In the genomic region with DNA sequence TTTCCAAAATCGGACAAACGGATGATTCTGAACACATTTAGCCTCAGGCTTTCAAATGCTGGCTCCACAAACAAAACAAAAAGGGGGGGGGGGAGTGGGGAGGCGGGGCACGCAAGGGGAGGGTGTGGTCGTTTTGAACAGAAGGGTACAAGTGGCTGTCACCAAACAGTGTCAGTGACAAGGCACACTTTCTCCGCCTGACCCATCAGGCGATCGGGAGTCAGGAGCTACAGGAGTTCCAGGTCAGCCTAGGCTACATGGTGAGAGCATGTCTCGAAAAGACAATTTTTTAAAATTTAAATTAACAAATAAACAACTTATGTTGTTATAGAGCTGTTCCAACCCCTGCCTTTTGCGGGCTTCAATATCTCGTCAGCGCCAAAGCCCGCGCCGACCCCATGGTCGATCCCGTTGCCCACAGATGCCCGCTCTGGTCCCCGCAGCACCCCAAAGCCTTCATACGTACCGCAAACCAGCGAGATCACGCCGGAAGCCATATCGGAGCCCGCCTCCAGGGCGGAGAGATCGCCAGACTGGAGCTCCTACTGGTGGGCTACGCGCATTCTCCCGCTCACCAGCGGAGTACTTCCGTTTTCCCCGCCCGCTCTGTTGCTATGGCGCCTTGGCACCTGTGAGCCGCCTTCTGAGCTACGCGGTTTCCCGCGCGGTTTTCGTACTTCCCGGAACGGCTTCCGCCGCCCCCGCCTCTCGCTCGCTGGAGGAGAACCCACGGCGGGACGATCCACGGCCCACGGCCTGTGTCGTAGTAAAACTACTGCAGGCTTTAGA, we compare ENCODE assay signal across 8 mouse cellular contexts. TPM values are rescaled to one million over a fixed set of nuclear protein-coding genes. Genes with fewer than 3 reads are reported as not detected.
DNase-seq lines count a peak whose midpoint lies in the region; ATAC-seq and TF ChIP-seq lines count a peak whose summit lies in the region.

TSS of gene Nsmce1 (minus strand) at position 650 of the 789 bp plus-strand sequence.

- H3K36me3 ChIP-seq in MEL (ENCODE audit: control insufficient read depth in 1 of 2, insufficient read depth in 2 of 2, low read length in 2 of 2), result peaks cover 0 to 16% of the 10 kb centered on the region in 2 experiments; a peak in 2 of 4 replicates
- H3K36me3 ChIP-seq in forebrain, postnatal 0 days (ENCODE audit: insufficient read depth), result no peaks in the 10 kb centered on the region
- H3K36me3 ChIP-seq in lung, embryonic 15.5 days, result no peaks in the 10 kb centered on the region

- DNase-seq in MEL (ENCODE audit: low read depth, low spot score), result peak; percentile 98
- DNase-seq in cerebellum, adult 2 months, result peak; percentile 95 to 97
- DNase-seq in forebrain, postnatal 0 days, result peak; percentile 98
- DNase-seq in heart, postnatal 4 days, result peak; percentile 95
- peak; percentile 96 for DNase-seq in layer of hippocampus, adult 8-10 months (ENCODE audit: low spot score in 2 of 2)
- peak; percentile 93 for DNase-seq in ovary, adult 18-20 months (ENCODE audit: low spot score)
- DNase-seq in thymus, postnatal 0 days (ENCODE audit: low spot score), result peak; percentile 99

- H3K27me3 ChIP-seq in MEL (ENCODE audit: control insufficient read depth in 1 of 2, insufficient read depth in 2 of 2, low read length in 2 of 2), result no peaks in the 10 kb centered on the region
- no peaks in the 10 kb centered on the region for H3K27me3 ChIP-seq in cerebellum, adult 2 months (ENCODE audit: control insufficient read depth, insufficient read depth, low read length)
- no peaks in the 10 kb centered on the region for H3K27me3 ChIP-seq in forebrain, postnatal 0 days (ENCODE audit: insufficient read depth, low read length)
- no peaks in the 10 kb centered on the region for H3K27me3 ChIP-seq in lung, embryonic 15.5 days

- no peak for TF ChIP-seq RAD21 in MEL (IDR thresholded peaks at IDR 0.05; ENCODE audit: low read depth, low read length)

- no peak for TF ChIP-seq CTCF in MEL (IDR thresholded peaks at IDR 0.05 in 2 of 3, conservative IDR thresholded peaks at IDR 0.05 in 1 of 3; ENCODE audit: control insufficient read depth in 1 of 3, insufficient read depth in 1 of 3, low read depth in 2 of 3, low read length in 3 of 3, poor library complexity in 1 of 3, severe bottlenecking in 1 of 3)
- 0 out of 2 replicates have a peak, but pooled peaks have one; percentile 5 for TF ChIP-seq CTCF in cerebellum, adult 2 months (IDR thresholded peaks at IDR 0.05; ENCODE audit: borderline replicate concordance, insufficient read depth, low read depth, low read length)
- TF ChIP-seq CTCF in forebrain, postnatal 0 days (IDR thresholded peaks at IDR 0.05; ENCODE audit: low read depth), result peak; percentile 63

- ATAC-seq in forebrain, postnatal 0 days, result peak; percentile 100
- peak; percentile 98 for ATAC-seq in lung, embryonic 15.5 days (ENCODE audit: borderline replicate concordance, extremely low read depth, low FRiP score, low TSS enrichment)

- peak within 1 kb of the TSS; percentile 58 to 94 for H3K4me3 ChIP-seq in MEL (ENCODE audit: control insufficient read depth in 1 of 2, insufficient read depth in 1 of 2, low read depth in 2 of 2, low read length in 2 of 2)
- H3K4me3 ChIP-seq in cerebellum, adult 2 months (replicated peaks; ENCODE audit: insufficient read depth, low read depth, low read length), result peak within 1 kb of the TSS; percentile 77
- H3K4me3 ChIP-seq in forebrain, postnatal 0 days (ENCODE audit: low read depth, low read length), result peak within 1 kb of the TSS; percentile 71
- H3K4me3 ChIP-seq in lung, embryonic 15.5 days, result peak within 1 kb of the TSS; percentile 62

- peak within 1 kb of the TSS; percentile 59 for H3K4me2 ChIP-seq in forebrain, postnatal 0 days (ENCODE audit: low read depth)
- H3K4me2 ChIP-seq in lung, embryonic 15.5 days, result peak within 1 kb of the TSS; percentile 64

- peaks cover 5 to 21% of the 10 kb centered on the region in 2 experiments for H3K4me1 ChIP-seq in MEL (ENCODE audit: control insufficient read depth in 1 of 2, insufficient read depth in 2 of 2, low read length in 2 of 2)
- no peaks in the 10 kb centered on the region; the same call in 1 of the 2 replicates for H3K4me1 ChIP-seq in cerebellum, adult 2 months (ENCODE audit: control insufficient read depth, insufficient read depth, low read length)
- H3K4me1 ChIP-seq in forebrain, postnatal 0 days (ENCODE audit: insufficient read depth), result peaks cover 16% of the 10 kb centered on the region; the same call in 1 of the 2 replicates
- H3K4me1 ChIP-seq in lung, embryonic 15.5 days, result peaks cover 33% of the 10 kb centered on the region

- no peak for TF ChIP-seq EP300 in MEL (IDR thresholded peaks at IDR 0.05; ENCODE audit: low read depth in 1 of 2, low read length in 2 of 2)

- peak; percentile 42 to 85; a peak in 3 of 4 replicates for TF ChIP-seq POLR2A in MEL (IDR thresholded peaks at IDR 0.05; ENCODE audit: control insufficient read depth in 1 of 2, insufficient read depth in 1 of 2, low read depth in 1 of 2, low read length in 2 of 2, poor library complexity in 1 of 2)
- TF ChIP-seq POLR2A in cerebellum, adult 2 months (IDR thresholded peaks at IDR 0.05; ENCODE audit: borderline replicate concordance, insufficient read depth, low read length), result peak; percentile 88

- H3K27ac ChIP-seq in MEL (ENCODE audit: control insufficient read depth, low read depth, low read length), result peak within 1 kb of the TSS; percentile 85
- peak within 1 kb of the TSS; percentile 92 for H3K27ac ChIP-seq in cerebellum, adult 2 months (ENCODE audit: insufficient read depth, low read length)
- peak within 1 kb of the TSS; percentile 80 for H3K27ac ChIP-seq in forebrain, postnatal 0 days (ENCODE audit: low read depth, low read length)
- peak within 1 kb of the TSS; percentile 80 for H3K27ac ChIP-seq in lung, embryonic 15.5 days

- WGBS in cerebellum, adult 2 months, result under 1% methylated on average over 56 of the region's 56 CpGs
- WGBS in forebrain, postnatal 0 days, result under 1% methylated on average over 56 of the region's 56 CpGs
- WGBS in lung, embryonic 15.5 days, result under 1% methylated on average over 55 of the region's 56 CpGs

- peaks cover 3% of the 10 kb centered on the region; the same call in 1 of the 2 replicates for H3K79me2 ChIP-seq in MEL (ENCODE audit: control insufficient read depth, insufficient read depth, low read length, poor library complexity)

- peak within 1 kb of the TSS; percentile 94 for H3K9ac ChIP-seq in MEL (ENCODE audit: control insufficient read depth, low read depth, low read length, poor library complexity, severe bottlenecking)
- peak within 1 kb of the TSS; percentile 77 for H3K9ac ChIP-seq in forebrain, postnatal 0 days
- H3K9ac ChIP-seq in lung, embryonic 15.5 days, result peak within 1 kb of the TSS; percentile 69

- no peaks in the 10 kb centered on the region for H3K9me3 ChIP-seq in MEL (replicated peaks; ENCODE audit: insufficient read depth, low read length)
- H3K9me3 ChIP-seq in forebrain, postnatal 0 days (ENCODE audit: low read length), result no peaks in the 10 kb centered on the region
- H3K9me3 ChIP-seq in lung, embryonic 15.5 days, result no peaks in the 10 kb centered on the region

TF ChIP-seq in MEL, 35 proteins besides CTCF, POLR2A, EP300 and RAD21 (continues in another document):
- no peak for TF ChIP-seq MEF2A (IDR thresholded peaks at IDR 0.05; ENCODE audit: extremely low read depth, insufficient replicate concordance, low read depth, low read length, poor library complexity, severe bottlenecking)
- peak; percentile 63; the same call in 1 of the 2 replicates for TF ChIP-seq MAX (IDR thresholded peaks at IDR 0.05; ENCODE audit: low read length)
- TF ChIP-seq NELFE (IDR thresholded peaks at IDR 0.05; ENCODE audit: low read depth, low read length), result peak; percentile 84
- no peak for TF ChIP-seq USF2 (IDR thresholded peaks at IDR 0.05; ENCODE audit: borderline replicate concordance in 1 of 2, insufficient read depth in 1 of 2, low read depth in 1 of 2, low read length in 2 of 2)
- TF ChIP-seq TBP (IDR thresholded peaks at IDR 0.05; ENCODE audit: low read depth, low read length), result peak; percentile 78
- peak; percentile 46 for TF ChIP-seq GATA1 (IDR thresholded peaks at IDR 0.05; ENCODE audit: low read depth, low read length)
- TF ChIP-seq E2F4 (IDR thresholded peaks at IDR 0.05; ENCODE audit: borderline replicate concordance, low read depth, low read length), result peak; percentile 96
- TF ChIP-seq USF1 (IDR thresholded peaks at IDR 0.05; ENCODE audit: low read depth, low read length), result no peak
- TF ChIP-seq SIN3A (IDR thresholded peaks at IDR 0.05; ENCODE audit: low read length), result peak; percentile 70
- peak; percentile 66 for TF ChIP-seq NRF1 (IDR thresholded peaks at IDR 0.05; ENCODE audit: insufficient read depth, low read depth, low read length, poor library complexity, severe bottlenecking)
- no peak; the same call in 1 of the 2 replicates for TF ChIP-seq POLR2AphosphoS2 (IDR thresholded peaks at IDR 0.05; ENCODE audit: low read length)
- no peak; the same call in 1 of the 2 replicates for TF ChIP-seq MAZ (IDR thresholded peaks at IDR 0.05; ENCODE audit: low read depth, low read length)
- peak; percentile 80 for TF ChIP-seq ELF1 (IDR thresholded peaks at IDR 0.05; ENCODE audit: low read depth, low read length)
- no peak for TF ChIP-seq RCOR1 (IDR thresholded peaks at IDR 0.05; ENCODE audit: low read depth, low read length)
- no peak for TF ChIP-seq ZC3H11A (IDR thresholded peaks at IDR 0.05; ENCODE audit: low read depth, low read length)
- no peak for TF ChIP-seq JUND (IDR thresholded peaks at IDR 0.05; ENCODE audit: low read depth, low read length)
- TF ChIP-seq SMC3 (IDR thresholded peaks at IDR 0.05; ENCODE audit: low read depth, low read length), result no peak
- TF ChIP-seq POLR2AphosphoS5 (IDR thresholded peaks at IDR 0.05; ENCODE audit: borderline replicate concordance, low read depth, low read length), result no peak
- no peak for TF ChIP-seq CHD2 (IDR thresholded peaks at IDR 0.05; ENCODE audit: low read length)
- TF ChIP-seq TCF12 (IDR thresholded peaks at IDR 0.05; ENCODE audit: low read depth, low read length), result peak; percentile 51; the same call in 1 of the 2 replicates
- no peak for TF ChIP-seq CHD1 (IDR thresholded peaks at IDR 0.05; ENCODE audit: low read depth, low read length)

RNA-seq across cellular contexts. Expression of gene Nsmce1, which starts in this region (rescaled TPM):
- 58.1 and 59.7 TPM in 2 replicates for total RNA-seq in MEL (2012; rRNA removed)
- 10 to 100 TPM in 1 of 2 experiments, not detected in 1; 59.2 TPM for polyA plus RNA-seq in MEL (2012; ENCODE audit: insufficient read depth in 1 of 2, insufficient read length in 2 of 2, low read depth in 1 of 2, low replicate concordance in 2 of 2, missing spikeins in 1 of 2)
- polyA plus RNA-seq in cerebellum, adult 2 months (2012; rRNA removed), result 25.1 and 26.4 TPM in 2 replicates
- 43.3 and 58.6 TPM in 2 replicates for total RNA-seq in forebrain, postnatal 0 days (2014; rRNA removed)
- 107 and 123 TPM in 2 replicates for polyA plus RNA-seq in forebrain, postnatal 0 days (2015; fragmentation: Nextera tagmentation; extraction: Ambion mirVana)
- 10 to 100 TPM; 43.3 to 46.1 TPM for total RNA-seq in heart, postnatal 4 days (2021)
- 10 to 100 TPM; 14.7 to 17.3 (median 15.9) TPM for total RNA-seq in layer of hippocampus, adult 8-10 months (2022)
- polyA plus RNA-seq in lung, embryonic 15.5 days (2015; fragmentation: Nextera tagmentation; extraction: Ambion mirVana), result 157 and 164 TPM in 2 replicates
- 191 and 200 TPM in 2 replicates for polyA plus RNA-seq in thymus, postnatal 0 days (2015; fragmentation: Nextera tagmentation; extraction: Ambion mirVana)

Comparison
In these comparisons a context has a peak if more than half of its experiments do, and no peak if none do; other contexts are left out.
1. Peak in every context shown above with its lines: DNase-seq, ATAC-seq, H3K4me3 ChIP-seq and H3K27ac ChIP-seq.
2. CTCF ChIP-seq: peak in cerebellum, adult 2 months (single experiment) and forebrain, postnatal 0 days (single experiment); none in MEL (0 of 3).